Mouse (Mus musculus) stomach, postnatal 0 days (tissue): ENCODE measurements at regions not wholly inside any gene's neighbourhood (a gene's known extent, or its start where the extent isn't known, plus 50 kb on each side); places are given as distances from the start of the nearest gene placed in this dataset.

Experiments
- ATAC-seq: fragments of 200-750 bp; cut with Nextera tagmentation; 2 replicates; pipeline ENCODE4 v1.8.0; 2017; ENCODE audit not compliant: low FRiP score, low TSS enrichment
- DNase-seq: peaks from one replicate; pipeline ENCODE4 v3.0.0-alpha.2; 2016; ENCODE audit warnings: low spot score
- H3K27ac ChIP-seq: fragments of 300-500 bp; sonication (generic); replicated peaks from 2 replicates; pipeline ENCODE4 v1.5.1; 2014; ENCODE audit warnings: mild to moderate bottlenecking, control low read depth
- H3K27me3 ChIP-seq: fragments of 300-500 bp; sonication (generic); 2 replicates; pipeline ENCODE4 v1.6.1; 2014; ENCODE audit warnings: low read length; ENCODE audit not compliant: control insufficient read depth, insufficient read depth
- H3K36me3 ChIP-seq: fragments of 300-500 bp; sonication (generic); 2 replicates; pipeline ENCODE4 v1.6.1; 2014; ENCODE audit warnings: low read length, mixed read lengths; ENCODE audit not compliant: control insufficient read depth, insufficient read depth
- H3K4me1 ChIP-seq: fragments of 300-500 bp; sonication (generic); replicated peaks from 2 replicates; pipeline ENCODE4 v1.6.1; 2014; ENCODE audit warnings: antibody characterized with exemption; ENCODE audit not compliant: control insufficient read depth, insufficient read depth
- H3K4me2 ChIP-seq: fragments of 300-500 bp; sonication (generic); replicated peaks from 2 replicates; pipeline ENCODE4 v1.6.1; 2014; ENCODE audit warnings: low read depth, mild to moderate bottlenecking, control low read depth, moderate library complexity
- H3K4me3 ChIP-seq: fragments of 300-500 bp; sonication (generic); 2 replicates; pipeline ENCODE4 v1.5.1; 2014; ENCODE audit warnings: low read depth, low read length, control low read depth
- H3K9ac ChIP-seq: fragments of 300-500 bp; sonication (generic); 2 replicates; pipeline ENCODE4 v1.6.1; 2014; ENCODE audit warnings: mild to moderate bottlenecking, low read length, control low read depth, mixed read lengths
- H3K9me3 ChIP-seq: fragments of 300-500 bp; sonication (generic); 2 replicates; pipeline ENCODE4 v1.6.1; 2016; ENCODE audit warnings: low read length; ENCODE audit not compliant: control insufficient read depth
- CTCF ChIP-seq: IDR thresholded peaks from 2 replicates; pipeline ENCODE4 v1.5.1; 2016; ENCODE audit warnings: antibody characterized with exemption, low read depth, mild to moderate bottlenecking, moderate library complexity
- EP300 ChIP-seq: optimal IDR thresholded peaks from 2 replicates; pipeline ENCODE3; 2016; ENCODE audit warnings: antibody characterized with exemption
- WGBS: fragments of 180-500 bp; shearing (Covaris S2); extraction: QIAGEN DNeasy Blood & Tissue Kit; methylation state at CpG from one replicate; pipeline ENCODE4 v1.1.7; 2014; 5-methylcytosine and 5-hydroxymethylcytosine counted together

- no peak for DNase-seq
- 63% methylated on average over 14 of the region's 14 CpGs for WGBS
- no peak overlapping the region for H3K4me3 ChIP-seq
Observed at GRCm38 (mm10) chr10:118006827-118007550, 134.6 kb upstream of the Mdm1 start.

GRCm38 (mm10) chr10:118007846-118008245 is 133.8 kb upstream of the Mdm1 start:
- 79% methylated on average over 7 of the region's 7 CpGs for WGBS
- ATAC-seq, result no peak
- Histone ChIP-seq H3K27me3 (no peaks in the 10 kb centered on the region; the same call in 1 of the 2 replicates), H3K9ac (no peak overlapping the region), H3K27ac (no peak overlapping the region), H3K4me3 (no peak overlapping the region), H3K36me3 (no peaks in the 10 kb centered on the region), H3K4me1 (no peaks in the 10 kb centered on the region), H3K9me3 (no peaks in the 10 kb centered on the region), H3K4me2 (no peak overlapping the region)
- TF ChIP-seq EP300 (no peak), CTCF (no peak)
- no peak for DNase-seq

More at GRCm38 (mm10) chr10:118006827-118007550, 134.6 kb upstream of the Mdm1 start:
- H3K27me3 ChIP-seq, result no peaks in the 10 kb centered on the region; the same call in 1 of the 2 replicates
- TF ChIP-seq EP300 (no peak), CTCF (no peak)
- no peaks in the 10 kb centered on the region for H3K9me3 ChIP-seq
- H3K4me1 ChIP-seq, result no peaks in the 10 kb centered on the region
- no peak overlapping the region for H3K9ac ChIP-seq
- H3K36me3 ChIP-seq, result no peaks in the 10 kb centered on the region
- no peak for ATAC-seq
- H3K27ac ChIP-seq, result no peak overlapping the region
- no peak overlapping the region for H3K4me2 ChIP-seq

- 61% methylated on average over 10 of the region's 10 CpGs for WGBS
- no peak for DNase-seq
- ATAC-seq, result no peak
Observed at GRCm38 (mm10) chr10:118011687-118012567, 129.7 kb upstream of the Mdm1 start.

GRCm38 (mm10) chr10:118028831-118029230 is 112.8 kb upstream of the Mdm1 start:
- 89% methylated on average over 9 of the region's 9 CpGs for WGBS
- no peaks in the 10 kb centered on the region for H3K27me3 ChIP-seq
- no peaks in the 10 kb centered on the region for H3K36me3 ChIP-seq
- no peak overlapping the region for H3K9ac ChIP-seq
- H3K27ac ChIP-seq, result no peak overlapping the region
- DNase-seq, result no peak
- TF ChIP-seq CTCF (no peak), EP300 (no peak)
- H3K9me3 ChIP-seq, result no peaks in the 10 kb centered on the region
- no peak overlapping the region for H3K4me3 ChIP-seq
- H3K4me2 ChIP-seq, result no peak overlapping the region
- H3K4me1 ChIP-seq, result no peaks in the 10 kb centered on the region
- ATAC-seq, result no peak

More at GRCm38 (mm10) chr10:118011687-118012567, 129.7 kb upstream of the Mdm1 start:
- Histone ChIP-seq H3K27ac (no peak overlapping the region), H3K4me1 (no peaks in the 10 kb centered on the region), H3K36me3 (no peaks in the 10 kb centered on the region), H3K9ac (no peak overlapping the region), H3K4me3 (no peak overlapping the region), H3K4me2 (no peak overlapping the region), H3K27me3 (no peaks in the 10 kb centered on the region), H3K9me3 (no peaks in the 10 kb centered on the region)
- TF ChIP-seq CTCF (no peak), EP300 (no peak)

GRCm38 (mm10) chr10:118034401-118034800 is 107.2 kb upstream of the Mdm1 start:
- H3K9me3 ChIP-seq, result no peaks in the 10 kb centered on the region
- 80% methylated on average over 12 of the region's 17 CpGs for WGBS
- no peaks in the 10 kb centered on the region for H3K36me3 ChIP-seq
- DNase-seq, result peak; percentile 19
- H3K27ac ChIP-seq, result no peak overlapping the region
- no peaks in the 10 kb centered on the region for H3K27me3 ChIP-seq
- H3K4me3 ChIP-seq, result no peak overlapping the region
- no peaks in the 10 kb centered on the region for H3K4me1 ChIP-seq
- H3K4me2 ChIP-seq, result no peak overlapping the region
- no peak for TF ChIP-seq EP300
- no peak for TF ChIP-seq CTCF
- no peak for ATAC-seq
- no peak overlapping the region for H3K9ac ChIP-seq
